Mouse (Mus musculus) heart, postnatal 4 days (tissue): ENCODE data around the gene Irgc1. TPM values are rescaled to one million over a fixed set of nuclear protein-coding genes. Genes with fewer than 3 reads are reported as not detected.

Experiments used
- DNase-seq: peaks from one replicate; pipeline ENCODE4 v3.0.0; 2021
- total RNA-seq, 2 experiments: library from RNA; stranded (reverse); gene quantifications; 2 replicates each; pipeline ENCODE4 v1.2.3; 2021

The Irgc1 gene
- total RNA-seq, 2 experiments from 2014 or later: not detected

GRCm38 (mm10) chr7:24470356-24470755 is 18.3 kb upstream of the Irgc1 start:
- DNase-seq: no peak

- DNase-seq: peak; percentile 36
Measured at GRCm38 (mm10) chr7:24469126-24469525, 17.0 kb upstream of the Irgc1 start.

- DNase-seq: no peak
Measured at GRCm38 (mm10) chr7:24467886-24468285, 15.8 kb upstream of the Irgc1 start.

GRCm38 (mm10) chr7:24466835-24467234 is 14.7 kb upstream of the Irgc1 start:
- no peak for DNase-seq

GRCm38 (mm10) chr7:24462388-24463319 is 10.6 kb upstream of the Irgc1 start, which contains the start of gene Plaur:
TSS of gene Plaur (plus strand) at chr7:24462484.
- peak; percentile 53 for DNase-seq

GRCm38 (mm10) chr7:24461376-24462051 is 9.4 kb upstream of the Irgc1 start:
- DNase-seq: peak; percentile 30

- peak; percentile 57 for DNase-seq
Measured at GRCm38 (mm10) chr7:24459843-24460242, 7.7 kb upstream of the Irgc1 start.

- no peak for DNase-seq
Measured at GRCm38 (mm10) chr7:24459440-24459839, 7.3 kb upstream of the Irgc1 start.

- DNase-seq: no peak
Measured at GRCm38 (mm10) chr7:24457726-24458370, 5.8 kb upstream of the Irgc1 start.

- no peak for DNase-seq
Measured at GRCm38 (mm10) chr7:24455726-24456125, 3.6 kb upstream of the Irgc1 start.

- no peak for DNase-seq
Measured at GRCm38 (mm10) chr7:24454199-24454598, 2.1 kb upstream of the Irgc1 start.

- no peak for DNase-seq
Measured at GRCm38 (mm10) chr7:24450585-24451017, 1.5 kb downstream of the Irgc1 start.

GRCm38 (mm10) chr7:24448782-24449517 is 3.1 kb downstream of the Irgc1 start:
- DNase-seq: no peak

- DNase-seq: no peak
Measured at GRCm38 (mm10) chr7:24446697-24447340, 5.3 kb downstream of the Irgc1 start.

GRCm38 (mm10) chr7:24445266-24445926 is 6.7 kb downstream of the Irgc1 start:
- no peak for DNase-seq

- DNase-seq: no peak
Measured at GRCm38 (mm10) chr7:24442313-24442712, 9.8 kb downstream of the Irgc1 start.

- peak; percentile 78 for DNase-seq
Measured at GRCm38 (mm10) chr7:24441785-24442184, 10.3 kb downstream of the Irgc1 start.

GRCm38 (mm10) chr7:24439891-24440290 is 12.2 kb downstream of the Irgc1 start:
- no peak for DNase-seq

- no peak for DNase-seq
Measured at GRCm38 (mm10) chr7:24439191-24439590, 12.9 kb downstream of the Irgc1 start.

GRCm38 (mm10) chr7:24437981-24438380 is 14.1 kb downstream of the Irgc1 start:
- peak; percentile 43 for DNase-seq

GRCm38 (mm10) chr7:24435305-24435704 is 16.8 kb downstream of the Irgc1 start:
- no peak for DNase-seq
